Mouse (Mus musculus) testis, adult 2 months (tissue): ENCODE measurements at regions not wholly inside any gene's neighbourhood (a gene's known extent, or its start where the extent isn't known, plus 50 kb on each side); places are given as distances from the start of the nearest gene placed in this dataset.

Experiments
- CTCF ChIP-seq: fragments of 200-500 bp; IDR thresholded peaks from 2 replicates; pipeline ENCODE4 v1.5.1; 2012; ENCODE audit warnings: low read depth, mild to moderate bottlenecking, inconsistent platforms, low read length, moderate library complexity; ENCODE audit not compliant: control insufficient read depth, insufficient read depth, insufficient replicate concordance
- POLR2A ChIP-seq: fragments of 200-500 bp; IDR thresholded peaks from 2 replicates; pipeline ENCODE4 v1.6.1; 2012; ENCODE audit warnings: low read depth, mild to moderate bottlenecking, inconsistent platforms, low read length, moderate library complexity; ENCODE audit not compliant: control insufficient read depth

DNA sequence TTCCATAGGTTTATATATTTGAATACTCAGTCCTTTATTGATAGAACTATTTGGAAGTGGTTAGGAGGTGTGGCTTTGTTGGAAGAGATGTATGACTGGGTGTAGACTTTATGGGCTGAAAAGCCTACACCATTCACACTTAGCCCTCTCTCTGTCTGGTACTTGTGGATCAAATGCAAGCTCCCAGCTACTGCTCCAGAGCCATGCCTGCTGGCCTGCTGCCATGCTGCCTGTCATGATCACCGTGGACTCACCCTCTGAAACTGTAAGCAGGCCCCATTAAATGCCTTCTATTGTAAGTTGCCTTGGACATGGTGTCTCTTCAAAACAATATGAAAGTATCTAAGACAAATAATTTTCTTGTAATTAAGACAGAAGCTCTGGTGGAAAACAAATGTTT, 446.4 kb downstream of the Wdr20rt start:
- TF ChIP-seq CTCF (no peak), POLR2A (no peak)
